Mouse (Mus musculus) liver, adult 2 months (tissue): ENCODE measurements at regions not wholly inside any gene's neighbourhood (a gene's known extent, or its start where the extent isn't known, plus 50 kb on each side); places are given as distances from the start of the nearest gene placed in this dataset.

Experiments used
- CTCF ChIP-seq: fragments of 200-500 bp; IDR thresholded peaks from 2 replicates; pipeline ENCODE4 v1.5.1; 2011; ENCODE audit warnings: low read depth, low read length, control low read depth
- POLR2A ChIP-seq: fragments of 200-500 bp; IDR thresholded peaks from 2 replicates; pipeline ENCODE4 v1.6.1; 2011; ENCODE audit warnings: low read length, control low read depth; ENCODE audit not compliant: insufficient read depth; ENCODE audit errors: extremely low read depth

GRCm38 (mm10) chr8:80325859-80326258 lies 167.7 kb upstream of the Gypa start:
- TF ChIP-seq CTCF (no peak), POLR2A (no peak)
